Comparison of ENCODE assay signal across 9 mouse cellular contexts in the genomic region with DNA sequence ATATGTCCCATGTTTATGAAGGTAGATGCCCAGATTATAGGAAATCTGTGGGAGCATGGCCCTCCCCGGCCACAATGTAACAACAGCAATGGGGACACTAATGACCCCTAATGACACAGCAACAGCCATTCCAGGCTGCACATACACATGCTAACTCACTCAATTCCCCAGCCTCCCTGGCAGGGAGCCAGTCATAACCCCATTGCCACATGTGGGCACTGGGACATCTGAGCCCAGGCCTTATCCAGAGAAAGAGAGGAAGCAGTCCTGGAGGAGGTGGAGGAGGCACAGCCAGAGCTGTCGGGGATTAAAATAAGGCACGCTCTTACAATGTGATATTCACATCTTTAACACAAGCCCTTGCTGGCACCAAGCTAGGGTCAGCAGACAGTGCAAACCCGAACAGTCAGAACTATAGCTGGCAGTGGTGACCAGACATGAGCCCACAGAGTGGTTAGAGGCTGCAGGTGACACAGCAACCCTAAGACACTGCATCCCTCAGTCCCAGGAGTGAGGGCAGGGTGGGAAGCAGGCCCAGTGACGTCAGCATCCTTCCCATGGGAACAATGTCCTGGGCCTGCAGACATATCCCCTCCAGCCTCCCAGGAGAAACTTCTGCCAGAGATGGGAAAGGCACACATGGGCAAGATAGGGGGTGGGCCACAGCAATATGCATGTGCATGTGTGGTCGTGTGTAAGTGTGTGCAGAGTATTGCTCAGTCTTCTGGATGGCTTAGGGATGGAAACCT. TPM values are rescaled to one million over a fixed set of nuclear protein-coding genes. Genes with fewer than 3 reads are reported as not detected.
DNase-seq lines count a peak whose midpoint lies in the region; ATAC-seq and TF ChIP-seq lines count a peak whose summit lies in the region.
"Had no signal": no experiment of that assay in that cellular context is flagged by ENCODE, and none has a peak within 500 bp of the region (broad histone marks: within the 10 kb centered on the region; RNA-seq: fewer than 3 reads in every experiment).

No protein-coding gene starts in this region.

- 0 out of 2 replicates have a peak, but pooled peaks cover 3% of the 10 kb centered on the region for H3K36me3 ChIP-seq in kidney, embryonic 15.5 days
- H3K36me3 ChIP-seq in heart, postnatal 0 days (replicated peaks; ENCODE audit: control insufficient read depth, insufficient read depth, low read length) = no peaks in the 10 kb centered on the region

- no peak for TF ChIP-seq CTCF in heart, postnatal 0 days (IDR thresholded peaks at IDR 0.05; ENCODE audit: low read depth)

- peak overlapping the region; percentile 65; the same call in 1 of the 2 replicates for H3K27ac ChIP-seq in kidney, embryonic 15.5 days
- H3K27ac ChIP-seq in heart, postnatal 0 days (ENCODE audit: low read depth) = peak overlapping the region; percentile 36; the same call in 1 of the 2 replicates

- H3K9me3 ChIP-seq in kidney, embryonic 15.5 days (replicated peaks) = no peaks in the 10 kb centered on the region
- no peaks in the 10 kb centered on the region for H3K9me3 ChIP-seq in heart, postnatal 0 days (replicated peaks; ENCODE audit: control insufficient read depth, low read length)

- H3K9ac ChIP-seq in kidney, embryonic 15.5 days = no peak overlapping the region
- H3K9ac ChIP-seq in heart, postnatal 0 days (replicated peaks; ENCODE audit: low read depth, low read length) = no peak overlapping the region

- ATAC-seq in kidney, embryonic 15.5 days (replicated peaks; ENCODE audit: low FRiP score) = no peak
- 0 out of 2 replicates have a peak, but pooled peaks have one; percentile 34 for ATAC-seq in heart, postnatal 0 days (ENCODE audit: insufficient read depth, low read depth)

- H3K4me2 ChIP-seq in kidney, embryonic 15.5 days = no peak overlapping the region
- H3K4me2 ChIP-seq in heart, postnatal 0 days (ENCODE audit: low read depth, low read length) = 0 out of 2 replicates have a peak overlapping the region, but pooled peaks have one; percentile 13

- H3K4me1 ChIP-seq in kidney, embryonic 15.5 days = peaks cover 91% of the 10 kb centered on the region
- peaks cover 32% of the 10 kb centered on the region for H3K4me1 ChIP-seq in heart, postnatal 0 days (ENCODE audit: control insufficient read depth, insufficient read depth)

- TF ChIP-seq EP300 in heart, postnatal 0 days (IDR thresholded peaks at IDR 0.05; ENCODE audit: low read depth) = no peak

- H3K4me3 ChIP-seq in kidney, embryonic 15.5 days (replicated peaks) = no peak overlapping the region
- no peak overlapping the region for H3K4me3 ChIP-seq in heart, postnatal 0 days (ENCODE audit: low read depth, low read length)

- no peaks in the 10 kb centered on the region for H3K27me3 ChIP-seq in kidney, embryonic 15.5 days
- H3K27me3 ChIP-seq in heart, postnatal 0 days (ENCODE audit: control insufficient read depth, insufficient read depth, low read length) = no peaks in the 10 kb centered on the region

- 44% methylated on average over 6 of the region's 6 CpGs for WGBS in kidney, embryonic 15.5 days
- WGBS in heart, postnatal 0 days = 34% methylated on average over 6 of the region's 6 CpGs

- DNase-seq in kidney, adult 11 months = no peak
- peak; percentile 82 for DNase-seq in adrenal gland, postnatal 14 days
- DNase-seq in heart, postnatal 0 days (ENCODE audit: low spot score) = no peak
- peak; percentile 74 for DNase-seq in lung, postnatal 10 days
- DNase-seq in urinary bladder, postnatal 10 days (ENCODE audit: low spot score) = no peak
- DNase-seq in layer of hippocampus, adult 8-10 months (ENCODE audit: low spot score in 2 of 2) = no peak
- DNase-seq in ovary, adult 18-20 months (ENCODE audit: low spot score) = no peak

RNA-seq across cellular contexts. Expression of a gene that starts 11.1 kb away (rescaled TPM):
- polyA plus RNA-seq in kidney, embryonic 15.5 days (2015; fragmentation: Nextera tagmentation; extraction: Ambion mirVana) = 28.8 and 33.6 TPM in 2 replicates
- 52.3 and 56.3 TPM in 2 replicates for total RNA-seq in adrenal gland, postnatal 14 days (2021)
- total RNA-seq in heart, postnatal 0 days (2014; rRNA removed; ENCODE audit: low replicate concordance) = 37.0 and 53.5 TPM in 2 replicates
- polyA plus RNA-seq in heart, postnatal 0 days (2015; fragmentation: Nextera tagmentation; extraction: Ambion mirVana) = 12.3 and 12.4 TPM in 2 replicates
- 10 to 100 TPM; 62.6 to 73.9 (median 66.2) TPM for total RNA-seq in layer of hippocampus, adult 8-10 months (2022)

RNA-seq across cellular contexts. Expression of a gene that starts 11.1 kb away (rescaled TPM):
- polyA plus RNA-seq in kidney, embryonic 15.5 days (2015; fragmentation: Nextera tagmentation; extraction: Ambion mirVana) = 63.9 and 72.1 TPM in 2 replicates
- 22.0 and 25.6 TPM in 2 replicates for total RNA-seq in adrenal gland, postnatal 14 days (2021)
- 12.7 and 17.1 TPM in 2 replicates for total RNA-seq in heart, postnatal 0 days (2014; rRNA removed; ENCODE audit: low replicate concordance)
- 11.3 and 12.0 TPM in 2 replicates for polyA plus RNA-seq in heart, postnatal 0 days (2015; fragmentation: Nextera tagmentation; extraction: Ambion mirVana)
- 10 to 100 TPM; 12.2 to 14.2 (median 13.1) TPM for total RNA-seq in layer of hippocampus, adult 8-10 months (2022)

RNA-seq across cellular contexts. Expression of a gene that starts 39.8 kb away (rescaled TPM):
- polyA plus RNA-seq in kidney, embryonic 15.5 days (2015; fragmentation: Nextera tagmentation; extraction: Ambion mirVana) = 0.14 TPM in 1 of 2 replicates, not detected in the other
- total RNA-seq in adrenal gland, postnatal 14 days (2021) = 0.41 TPM in 1 of 2 replicates, not detected in the other
- total RNA-seq in heart, postnatal 0 days (2014; rRNA removed; ENCODE audit: low replicate concordance) = not detected in 2 replicates
- polyA plus RNA-seq in heart, postnatal 0 days (2015; fragmentation: Nextera tagmentation; extraction: Ambion mirVana) = not detected in 2 replicates
- under 1 TPM in 1 of 4 experiments, not detected in 3; 0.36 TPM for total RNA-seq in layer of hippocampus, adult 8-10 months (2022)
- total RNA-seq: MEL had no signal

RNA-seq across cellular contexts. Expression of a gene that starts 44.3 kb away (rescaled TPM):
- not detected in 2 replicates for polyA plus RNA-seq in kidney, embryonic 15.5 days (2015; fragmentation: Nextera tagmentation; extraction: Ambion mirVana)
- total RNA-seq in adrenal gland, postnatal 14 days (2021) = not detected in 2 replicates
- total RNA-seq in heart, postnatal 0 days (2014; rRNA removed; ENCODE audit: low replicate concordance) = not detected in 2 replicates
- not detected in 2 replicates for polyA plus RNA-seq in heart, postnatal 0 days (2015; fragmentation: Nextera tagmentation; extraction: Ambion mirVana)
- 1 to 10 TPM; 2.2 to 3.8 (median 2.4) TPM for total RNA-seq in layer of hippocampus, adult 8-10 months (2022)
- total RNA-seq: MEL had no signal

RNA-seq across cellular contexts. Expression of a gene that starts 46.2 kb away (rescaled TPM):
- polyA plus RNA-seq in kidney, embryonic 15.5 days (2015; fragmentation: Nextera tagmentation; extraction: Ambion mirVana) = not detected in 2 replicates
- not detected in 2 replicates for total RNA-seq in adrenal gland, postnatal 14 days (2021)
- not detected in 2 replicates for total RNA-seq in heart, postnatal 0 days (2014; rRNA removed; ENCODE audit: low replicate concordance)
- polyA plus RNA-seq in heart, postnatal 0 days (2015; fragmentation: Nextera tagmentation; extraction: Ambion mirVana) = not detected in 2 replicates
- total RNA-seq in layer of hippocampus, adult 8-10 months (2022) = not detected
- total RNA-seq: MEL had no signal

Comparison
In these comparisons a context has a peak if more than half of its experiments do, and no peak if none do; other contexts are left out.
1. DNase-seq: peak in adrenal gland, postnatal 14 days (single experiment) and lung, postnatal 10 days (single experiment); none in kidney, adult 11 months (single experiment), heart, postnatal 0 days (single experiment), urinary bladder, postnatal 10 days (single experiment), layer of hippocampus, adult 8-10 months (0 of 2) and ovary, adult 18-20 months (single experiment).